Mouse (Mus musculus): ENCODE measurements around the gene Foxp4.

The Foxp4 gene

DNA sequence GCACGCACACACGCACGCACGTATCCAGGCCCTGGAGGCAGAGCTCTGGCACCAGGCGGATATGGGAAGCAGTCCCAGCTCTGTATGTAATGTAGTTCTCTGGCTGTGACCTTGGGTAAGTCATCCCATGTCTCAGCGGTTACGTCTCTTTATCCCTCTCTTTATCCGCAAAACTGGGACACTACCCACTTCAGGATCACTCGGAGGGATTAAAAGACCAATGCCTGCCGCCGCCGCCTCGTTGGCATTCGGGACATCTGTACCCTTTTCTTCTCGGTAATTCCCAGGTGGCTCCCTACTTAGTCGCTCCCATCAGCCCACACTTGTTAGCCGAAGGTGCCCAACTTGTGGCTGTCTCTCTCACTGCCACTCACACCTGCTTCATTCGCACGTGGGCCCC, 35.2 kb downstream of the Foxp4 start:
- DNase-seq, result no peak

DNA sequence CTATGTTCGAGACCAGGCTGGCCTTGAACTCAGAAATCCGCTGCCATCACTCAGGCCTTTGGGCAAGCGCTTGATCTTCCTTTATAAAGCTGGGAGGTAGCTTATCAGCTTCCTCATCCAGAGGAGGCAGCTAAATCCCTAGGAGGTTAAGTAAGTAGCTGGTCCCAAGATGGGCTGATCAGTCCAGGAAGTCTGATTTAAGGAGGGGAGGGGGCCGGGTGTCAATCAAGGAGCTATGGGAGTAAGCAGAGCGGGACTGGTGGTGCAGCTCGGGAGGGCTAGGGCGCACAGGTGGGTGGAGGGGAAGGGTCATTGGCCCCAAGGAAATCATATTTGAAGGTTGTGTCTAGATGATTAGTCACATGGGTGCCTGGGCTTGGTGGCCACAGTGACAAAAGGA, 35.8 kb downstream of the Foxp4 start:
- no peak for DNase-seq

DNA sequence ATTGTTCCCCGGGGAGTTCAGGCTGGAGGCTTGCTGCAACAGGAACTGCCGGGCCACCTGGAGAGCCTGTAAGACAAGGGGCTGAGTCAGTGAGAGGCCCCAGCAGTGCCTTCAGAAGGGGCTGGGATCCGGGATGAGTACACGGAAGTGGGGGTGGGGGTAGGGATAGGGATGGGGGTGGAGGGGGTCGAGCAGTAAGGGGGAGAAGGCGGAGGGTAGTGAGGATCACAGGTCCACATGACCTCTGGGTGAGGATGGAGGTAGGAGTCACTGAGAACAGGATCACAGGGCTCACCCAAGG, 36.3 kb downstream of the Foxp4 start:
- DNase-seq, result no peak

DNA sequence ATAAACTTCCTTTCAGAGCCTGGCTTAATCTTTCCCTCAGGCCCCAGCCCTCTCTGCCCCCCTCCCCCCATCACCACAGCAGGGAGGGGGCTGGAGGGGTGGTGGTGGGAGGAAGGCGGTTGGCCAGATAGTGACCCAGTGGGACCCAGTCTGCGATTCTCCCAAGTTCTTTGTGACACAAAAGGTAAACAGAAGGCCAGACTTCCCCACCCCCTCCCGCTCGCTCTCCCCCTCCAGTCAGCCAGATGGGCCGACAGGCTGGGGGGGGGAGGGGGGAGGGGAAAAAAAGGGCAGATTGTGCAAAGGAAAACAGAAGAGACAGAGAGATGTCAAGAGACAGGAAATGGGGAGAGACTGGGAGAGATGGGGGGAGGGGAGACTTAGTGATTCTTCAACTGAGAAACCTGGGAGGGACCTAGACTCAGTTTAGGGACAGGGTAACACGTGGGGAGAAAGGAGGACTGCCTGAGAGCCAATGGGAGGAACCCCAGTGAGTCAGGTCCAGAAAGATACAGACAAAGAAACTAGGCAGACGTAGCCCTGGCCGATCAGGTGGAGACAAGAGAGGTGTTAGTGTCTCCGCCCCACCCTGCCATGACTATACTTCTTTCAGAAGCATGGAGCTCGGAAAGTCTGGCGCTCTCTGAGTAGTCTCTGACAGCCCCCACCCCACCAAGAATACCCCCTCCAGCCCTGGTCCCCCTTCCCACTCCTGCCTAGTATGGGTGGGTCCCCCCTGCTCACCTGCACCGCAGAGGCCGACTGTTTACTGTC, 36.9 kb downstream of the Foxp4 start:
- DNase-seq, result no peak

DNA sequence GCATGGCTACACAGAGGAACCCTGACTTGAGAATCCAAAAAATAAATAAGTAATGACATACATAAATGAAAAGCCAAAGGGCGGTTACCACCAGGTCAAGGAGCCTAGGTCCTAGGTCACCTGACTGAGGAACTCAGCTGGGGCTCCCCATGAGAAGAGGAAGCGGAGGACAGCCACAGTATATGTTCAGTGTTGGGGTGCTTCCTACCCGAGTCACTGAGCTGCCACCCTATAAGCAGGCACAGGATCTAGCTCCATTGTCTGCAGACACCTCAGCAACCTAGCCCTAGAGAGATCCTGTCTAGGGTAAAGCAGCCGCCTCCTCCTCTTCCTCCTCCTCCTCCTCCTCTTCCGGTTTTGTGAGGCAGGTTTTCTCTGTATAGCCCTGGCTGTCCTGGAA, 41.3 kb downstream of the Foxp4 start:
- DNase-seq, result no peak

DNA sequence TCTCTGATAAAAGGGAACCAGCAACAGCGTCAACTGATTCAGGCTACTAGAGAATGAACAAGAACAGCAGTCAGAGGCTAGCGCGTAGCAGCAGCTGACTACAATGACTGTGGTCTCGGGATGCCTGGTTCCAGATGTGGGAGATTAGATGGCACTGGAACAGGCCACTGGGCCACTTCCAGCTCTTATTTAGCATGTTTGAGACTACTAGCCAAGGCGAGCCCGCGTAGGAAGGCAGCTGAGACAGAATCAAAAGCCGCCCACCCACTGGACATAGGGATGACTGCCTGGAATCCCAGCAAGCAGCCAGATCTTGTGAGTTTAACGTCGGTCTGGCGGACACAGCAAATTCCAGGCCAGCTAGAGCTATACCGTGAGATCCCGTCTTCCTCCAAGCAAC, 43.1 kb downstream of the Foxp4 start:
- no peak for DNase-seq

DNA sequence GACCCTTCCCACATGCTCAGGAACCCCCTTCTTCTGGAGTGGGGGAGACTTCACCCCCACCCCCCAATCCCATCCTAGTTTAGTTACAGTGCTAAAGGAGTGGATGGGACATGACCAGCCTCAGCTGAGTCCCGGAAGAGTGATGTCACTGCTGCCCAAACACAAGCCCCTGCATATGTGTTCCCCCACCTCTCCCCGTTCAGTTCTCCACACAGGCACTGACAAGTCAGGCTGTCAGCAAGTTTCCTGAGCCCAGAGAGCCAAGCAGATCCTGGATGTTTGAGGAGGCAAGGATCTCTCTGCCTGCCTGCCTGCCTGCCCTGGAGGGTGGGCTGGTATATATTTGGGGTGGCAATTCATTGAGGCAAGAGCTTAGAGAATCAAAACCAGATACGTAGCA, 45.2 kb downstream of the Foxp4 start:
- no peak for DNase-seq

DNA sequence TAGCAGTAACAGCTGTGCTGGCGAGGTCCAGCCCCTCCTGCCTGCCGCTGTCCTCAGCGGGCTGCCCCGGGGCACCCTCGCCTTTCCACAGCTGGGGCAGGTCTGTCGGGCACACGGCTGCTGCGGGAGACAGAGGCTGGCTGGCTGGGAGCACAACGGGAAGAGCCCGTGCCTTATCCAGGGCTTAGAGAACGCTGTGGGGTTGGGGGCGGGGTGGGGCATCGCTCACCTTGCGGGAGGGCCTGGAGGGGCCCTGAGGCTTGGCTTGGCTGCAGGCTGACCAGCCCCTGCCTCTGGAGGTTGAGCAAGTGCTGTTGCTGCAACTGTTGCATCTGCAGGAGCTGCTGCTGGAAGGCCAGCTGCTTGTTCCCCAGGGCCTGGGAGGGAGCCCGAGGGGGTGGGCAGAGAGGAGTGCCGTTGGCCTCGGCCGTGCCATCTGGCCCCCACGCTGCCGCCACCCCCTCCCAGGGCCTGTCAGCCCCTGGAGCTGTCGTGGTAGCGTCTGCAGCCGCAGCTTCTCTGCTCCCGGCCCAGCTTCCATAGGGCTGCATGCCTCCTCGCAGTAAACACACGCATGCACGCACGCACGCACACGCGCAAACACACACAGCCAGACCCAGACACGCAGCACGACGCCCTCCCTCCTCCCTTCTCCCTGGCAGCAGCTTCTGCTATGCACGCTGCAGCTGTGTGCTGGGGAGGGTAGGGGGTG, 45.9 kb downstream of the Foxp4 start:
- DNase-seq, result no peak

DNA sequence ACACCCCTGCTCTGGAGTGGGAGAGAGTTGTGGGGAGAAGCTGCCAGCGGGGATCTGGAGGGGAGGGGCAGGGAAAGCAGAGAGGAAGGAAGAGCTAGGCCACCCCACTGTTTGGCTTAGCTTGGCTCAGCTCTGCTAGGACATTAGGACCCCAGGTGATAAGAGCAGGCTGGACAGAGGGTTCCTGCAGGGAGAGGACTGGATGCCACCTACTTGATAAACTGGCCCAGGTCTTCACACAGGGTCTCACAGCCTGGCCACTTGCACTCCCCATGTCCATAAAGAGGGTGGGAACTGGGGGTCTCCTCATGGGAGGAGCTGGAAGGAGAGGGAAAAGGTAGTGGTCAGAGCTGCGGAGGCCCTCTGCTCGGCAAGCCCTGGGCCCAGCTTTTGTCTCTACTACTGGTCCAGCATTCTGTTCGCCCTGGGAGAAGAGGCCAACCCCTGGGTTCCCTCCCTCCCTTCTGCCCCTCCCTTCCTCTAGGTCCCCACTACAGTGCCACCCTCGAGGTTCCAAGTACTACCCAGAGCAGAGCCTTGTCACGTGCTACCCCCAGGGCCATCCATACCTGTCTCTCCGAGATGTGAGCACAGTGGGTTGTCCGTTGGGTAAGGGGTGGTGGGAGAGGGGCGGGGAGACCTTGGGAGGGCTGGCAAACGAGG, 46.6 kb downstream of the Foxp4 start:
- no peak for DNase-seq

DNA sequence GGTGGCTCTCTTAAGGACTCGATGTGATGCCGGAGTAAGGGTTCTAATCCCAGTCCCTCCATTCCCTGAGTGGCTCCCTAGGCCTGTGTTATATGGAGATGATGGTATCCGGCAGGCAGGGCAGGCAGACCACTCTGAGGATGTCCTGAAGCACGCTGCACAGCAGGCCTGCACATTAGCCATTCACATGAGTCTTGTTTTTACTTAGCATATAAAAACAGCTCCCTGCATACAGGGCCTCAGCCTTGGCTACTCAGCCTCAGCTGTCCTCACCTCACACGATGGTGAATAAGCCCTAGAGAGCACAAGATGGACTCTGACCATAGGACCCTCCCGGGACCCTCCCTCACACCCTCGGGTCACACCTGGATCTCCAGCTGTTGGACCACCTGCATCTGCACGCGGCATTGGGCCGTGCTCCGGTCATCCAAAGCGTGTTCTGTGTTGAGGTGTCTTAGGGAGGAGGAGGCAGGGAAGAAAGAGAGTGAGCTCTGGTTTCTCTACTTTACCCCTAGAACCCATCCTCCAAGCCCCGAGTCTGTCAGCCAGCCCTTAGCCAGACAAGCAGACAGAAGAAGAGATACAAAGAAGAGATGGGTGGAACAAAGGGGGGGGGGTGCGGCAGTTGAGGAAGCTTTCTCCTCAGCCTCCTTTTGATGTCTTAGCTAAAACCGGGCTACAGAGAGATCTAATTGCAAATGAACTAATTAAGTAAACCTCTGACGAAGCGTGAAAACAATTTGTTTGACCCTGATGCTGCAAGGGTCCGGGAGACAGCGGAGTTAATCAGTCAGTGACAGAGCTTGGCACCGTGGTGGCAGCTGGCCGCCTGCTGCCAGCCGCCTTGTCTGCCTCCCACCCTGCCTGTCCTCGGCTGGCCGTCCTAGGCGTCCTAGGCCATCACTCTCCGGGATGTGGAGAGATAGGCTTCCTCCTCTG, 47.4 kb downstream of the Foxp4 start:
- DNase-seq, result no peak

DNA sequence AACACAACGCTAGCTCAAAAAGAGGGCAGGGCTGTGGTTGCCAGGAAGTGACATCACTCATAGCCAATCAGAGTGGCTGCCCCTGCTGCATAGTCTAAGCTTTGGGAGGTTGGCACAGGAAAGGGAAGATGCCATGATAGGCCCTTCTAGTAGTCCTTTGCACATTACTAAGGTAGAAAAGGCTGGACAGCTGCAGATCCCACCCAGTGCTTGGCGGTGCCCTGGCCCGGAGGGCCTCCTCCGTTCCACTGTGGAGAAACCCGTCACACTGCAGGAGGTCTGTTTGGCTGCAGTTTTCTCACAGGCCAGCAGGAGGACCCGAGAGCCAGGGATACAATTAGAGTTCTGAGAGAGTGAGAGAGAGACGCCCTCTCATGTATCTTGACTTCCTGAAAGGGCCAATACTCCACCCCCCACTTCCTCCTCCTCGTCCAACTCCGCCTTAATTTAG, 51.1 kb downstream of the Foxp4 start:
- DNase-seq, result peak; percentile 79

DNA sequence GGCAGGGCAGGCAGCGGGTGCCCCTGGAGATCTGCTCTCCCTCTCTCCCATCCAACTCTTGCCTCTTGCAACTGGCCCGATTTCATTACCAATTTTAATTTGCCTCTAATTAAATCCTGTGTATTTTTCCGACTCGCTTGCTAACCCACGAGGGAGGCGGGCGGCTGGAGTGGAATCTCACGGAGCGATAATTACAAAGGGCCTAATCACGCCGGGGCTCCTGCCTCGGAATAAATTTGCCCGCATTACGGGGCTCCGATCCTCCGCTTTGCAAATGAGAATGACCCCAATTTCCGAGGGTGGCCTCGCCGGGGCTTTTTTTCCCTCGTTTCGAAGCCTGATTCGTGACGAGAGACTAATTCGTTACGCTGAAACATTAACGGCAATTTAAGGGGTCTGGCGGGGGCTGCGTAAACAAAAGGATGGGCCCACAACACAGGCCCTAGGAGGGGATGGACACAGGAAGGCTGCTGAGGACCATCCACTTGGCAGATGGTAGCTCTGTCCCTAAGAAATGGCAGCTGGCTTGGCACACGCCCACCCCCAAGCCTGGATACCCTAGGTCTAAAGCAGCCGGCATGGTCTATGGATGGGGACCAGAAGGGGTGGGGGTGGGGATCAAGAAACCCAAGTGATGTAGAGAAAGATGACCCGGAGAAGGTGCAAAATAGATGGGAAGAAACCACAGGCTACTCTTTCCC, 52.0 kb downstream of the Foxp4 start:
- DNase-seq, result no peak

DNA sequence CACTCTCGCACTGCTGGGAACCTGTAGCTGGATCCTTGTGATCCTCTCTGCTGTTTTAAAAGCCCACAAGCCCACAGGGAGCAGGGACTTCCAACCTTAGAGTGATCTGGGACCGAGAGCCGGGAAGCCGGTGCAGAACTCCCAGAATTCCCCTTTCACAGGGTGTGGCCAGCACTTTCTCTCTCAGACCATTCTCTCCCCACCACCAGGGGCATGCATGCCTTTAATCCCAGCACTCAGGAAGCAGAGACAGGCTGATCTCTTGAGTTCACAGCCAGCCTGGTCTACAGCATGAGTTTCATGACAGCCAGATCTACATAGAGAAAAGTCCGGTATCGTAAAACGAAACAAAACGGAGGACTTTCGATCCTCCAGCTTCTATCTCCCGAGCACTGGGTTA, 54.6 kb downstream of the Foxp4 start:
- no peak for DNase-seq

DNA sequence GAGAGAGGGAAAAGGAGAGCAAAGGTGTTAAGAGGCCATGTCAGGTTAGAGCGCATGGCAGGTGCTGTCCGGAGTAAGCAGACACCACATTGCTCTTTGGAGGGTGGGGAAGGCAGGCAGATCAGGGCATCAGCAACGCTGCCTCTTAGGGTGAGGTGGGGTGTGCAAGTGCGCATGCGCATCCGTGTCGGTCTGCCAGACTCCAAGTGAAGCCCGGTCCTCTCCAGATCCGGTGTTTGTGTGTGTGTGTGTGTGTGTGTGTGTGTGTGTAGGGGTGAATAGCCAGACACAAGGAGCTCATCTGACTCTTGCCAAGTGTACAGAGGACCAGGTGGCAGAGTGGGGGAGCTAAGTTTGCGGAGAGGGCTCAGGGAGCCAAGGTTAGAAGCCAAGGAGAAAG, 58.4 kb downstream of the Foxp4 start:
- no peak for DNase-seq

DNA sequence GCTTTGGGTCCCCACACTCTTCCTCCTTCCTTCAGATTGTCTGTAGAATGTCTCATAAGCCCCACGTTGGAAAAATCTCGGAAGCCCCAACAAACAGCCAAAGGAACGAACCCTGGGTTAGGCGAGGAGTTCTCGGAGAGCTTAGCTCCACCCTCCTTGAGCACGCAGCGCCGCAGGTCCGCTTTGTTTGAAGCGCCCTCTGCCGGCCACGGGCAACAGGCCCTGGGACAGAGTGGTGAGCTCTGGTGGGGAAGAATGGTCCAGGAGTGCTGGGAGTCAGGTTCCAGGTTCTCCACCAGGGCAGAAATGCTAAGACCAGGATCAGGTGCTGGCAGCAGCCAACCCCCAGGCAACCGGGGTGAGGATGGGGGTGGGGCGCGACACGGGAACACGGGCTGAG, 59.9 kb downstream of the Foxp4 start:
- DNase-seq, result peak; percentile 62

DNA sequence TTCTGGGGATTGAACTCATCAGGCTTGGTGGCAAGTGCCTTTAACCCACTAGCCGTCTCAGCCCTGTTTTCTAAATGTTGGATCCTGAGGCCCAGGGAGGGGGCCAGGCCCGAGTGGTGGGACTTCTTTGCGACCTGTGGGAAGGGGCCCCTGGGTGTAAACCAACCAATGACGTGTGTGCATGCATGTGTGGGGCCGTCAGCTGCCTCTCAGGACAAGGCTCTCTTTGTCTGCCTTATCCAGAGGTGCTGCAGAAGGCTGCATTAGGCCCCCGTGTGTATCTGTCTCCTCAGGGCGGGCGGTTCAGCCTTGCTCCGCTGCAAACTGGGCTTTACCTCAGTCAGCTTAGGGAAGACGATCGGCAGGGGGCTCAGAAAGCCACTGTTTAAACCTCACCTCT, 61.0 kb downstream of the Foxp4 start:
- DNase-seq, result no peak

DNA sequence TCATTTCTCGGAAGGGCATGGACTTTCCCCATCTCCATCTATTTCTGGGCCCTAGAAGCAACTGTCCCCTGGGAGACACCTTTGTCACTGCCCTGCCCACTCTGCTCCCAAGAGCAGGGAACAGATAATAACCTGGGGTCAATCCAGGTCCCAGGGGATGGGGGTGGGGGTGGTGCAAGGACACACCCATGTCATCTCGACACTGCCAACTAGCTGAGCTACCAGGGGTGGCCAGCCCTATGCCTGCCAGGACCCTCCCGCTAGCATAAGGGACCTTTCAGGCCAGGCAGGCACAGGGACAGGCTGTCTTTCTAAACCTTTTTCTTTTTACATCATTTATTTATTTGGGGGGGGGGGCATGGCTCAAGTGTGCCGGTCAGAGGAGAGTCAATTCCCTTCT, 61.4 kb downstream of the Foxp4 start:
- no peak for DNase-seq

DNA sequence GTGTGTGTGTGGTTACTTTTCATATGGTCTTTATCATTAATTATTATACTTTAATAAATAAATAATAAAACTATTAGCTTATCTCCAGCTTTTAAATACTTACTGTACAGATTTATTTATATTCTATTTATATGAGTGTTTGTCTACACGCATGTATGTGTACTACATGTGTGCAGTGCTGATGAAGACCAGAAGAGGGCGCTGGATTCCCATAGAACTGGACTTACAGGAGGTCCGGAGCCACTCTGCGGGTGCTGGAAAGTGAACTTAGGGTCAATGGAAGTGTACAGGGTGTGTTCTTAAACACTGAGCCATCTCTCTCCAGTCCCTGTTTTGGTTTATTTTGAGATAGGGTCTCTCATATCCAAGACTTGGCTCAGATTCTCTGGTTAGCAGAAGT, 68.9 kb downstream of the Foxp4 start:
- DNase-seq, result no peak

DNA sequence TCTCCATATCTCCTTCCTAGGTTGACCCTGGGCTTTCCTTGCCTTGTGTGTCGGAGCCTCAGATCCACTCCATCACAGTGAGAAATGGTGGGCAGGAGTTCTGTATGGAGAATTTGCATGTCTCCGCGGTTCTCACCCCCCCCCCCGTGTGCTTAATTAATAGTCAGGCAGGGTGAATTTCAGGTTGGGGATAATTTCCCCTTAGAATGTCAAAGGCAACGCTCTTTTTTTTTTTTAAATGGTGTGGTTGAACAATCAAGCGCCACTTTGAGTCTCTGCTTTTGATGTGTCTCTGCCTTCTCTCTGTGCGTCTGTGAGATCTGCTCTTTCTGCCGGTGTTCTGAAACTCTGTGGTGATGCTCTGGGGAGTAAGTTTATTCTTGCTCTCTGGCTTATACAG, 69.5 kb downstream of the Foxp4 start:
- no peak for DNase-seq

DNA sequence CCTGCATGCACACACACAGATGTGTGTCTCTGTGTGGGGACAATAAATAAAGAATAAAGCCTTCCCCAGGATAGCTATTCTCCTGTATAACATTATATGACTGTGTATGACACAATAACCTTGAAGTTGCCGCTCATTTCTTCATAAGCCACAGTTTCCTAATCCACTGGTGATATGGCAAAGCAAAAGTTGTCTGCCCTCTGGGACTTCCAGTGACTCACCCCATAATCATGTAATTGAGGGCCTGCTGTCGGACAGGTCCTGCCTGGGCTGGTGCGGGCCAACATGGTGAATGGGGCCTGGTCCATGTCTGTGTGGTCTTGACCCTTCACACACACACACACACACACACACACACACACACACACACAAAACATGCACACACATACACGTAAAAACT, 70.7 kb downstream of the Foxp4 start:
- DNase-seq, result no peak

DNA sequence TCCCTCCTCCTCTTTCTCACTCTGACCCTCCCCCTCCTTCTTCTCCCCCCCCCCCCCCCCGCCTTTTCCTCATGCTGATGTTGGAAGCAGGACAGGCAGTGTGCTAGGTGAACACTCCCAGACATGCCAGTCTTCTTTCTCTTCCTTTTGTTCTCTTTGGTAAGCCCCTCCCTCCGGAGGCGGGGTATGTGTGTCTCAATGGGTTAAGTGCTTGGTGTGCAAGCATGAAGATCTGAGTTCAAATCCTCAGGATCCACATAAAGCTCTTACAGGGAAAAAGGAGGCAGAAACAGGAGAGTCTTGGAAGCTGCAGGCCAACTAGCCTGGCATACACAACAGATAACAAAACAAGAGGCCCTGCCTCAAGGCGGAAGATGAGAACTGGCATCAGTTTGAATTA, 71.1 kb downstream of the Foxp4 start:
- no peak for DNase-seq

DNA sequence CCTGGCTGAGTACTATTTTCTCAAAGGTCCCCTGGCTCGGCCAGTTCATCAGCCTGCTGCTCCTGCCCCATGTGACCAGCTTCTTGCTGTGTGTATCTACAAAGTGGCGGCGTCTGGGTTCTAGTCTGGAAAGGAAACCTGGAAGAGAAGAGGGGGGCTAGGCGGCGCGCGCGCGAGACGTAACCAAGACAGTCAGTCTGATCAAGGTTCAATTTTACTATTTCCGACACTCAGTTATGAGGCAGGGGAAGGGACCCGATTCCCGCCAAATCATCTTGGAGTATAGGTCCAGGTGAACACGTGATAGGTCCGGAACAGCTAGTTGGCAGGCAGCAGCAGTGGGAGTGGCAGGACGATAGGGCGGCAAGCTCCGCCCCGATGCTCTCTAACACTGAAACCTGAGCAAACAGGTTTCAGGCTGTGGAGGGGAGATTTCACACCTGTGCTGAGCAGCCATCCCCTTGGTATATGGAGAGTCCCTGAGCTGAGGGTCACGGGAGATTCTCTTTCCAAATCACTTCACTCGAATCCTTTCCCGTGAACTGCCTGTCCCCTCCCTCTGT, 72.6 kb downstream of the Foxp4 start:
- DNase-seq, result peak; percentile 67

All from kidney, adult 11 months (tissue).